Mouse (Mus musculus) liver, embryonic 14.5 days (tissue): ENCODE measurements around the gene Lrrc10. TPM values are rescaled to one million over a fixed set of nuclear protein-coding genes. Genes with fewer than 3 reads are reported as not detected.

Experiments used
- ATAC-seq: fragments of 200-750 bp; cut with Nextera tagmentation; 2 replicates; pipeline ENCODE4 v1.8.0; 2017; ENCODE audit warnings: moderate number of reproducible peaks, mild to moderate bottlenecking, moderate library complexity; ENCODE audit not compliant: insufficient read depth
- DNase-seq, 3 experiments: peaks; one replicate each; pipeline ENCODE4 v3.0.0-alpha.2; 2012 to 2013; ENCODE audit warnings: low read depth in 3 of 3, low spot score in 3 of 3
- H3K27ac ChIP-seq: fragments of 300-500 bp; sonication (generic); 2 replicates; pipeline ENCODE4 v1.5.1; 2014; ENCODE audit warnings: moderate library complexity, mild to moderate bottlenecking, control low read depth, inconsistent platforms
- H3K27me3 ChIP-seq: fragments of 300-500 bp; sonication (generic); 2 replicates; pipeline ENCODE4 v1.6.1; 2014; ENCODE audit warnings: mild to moderate bottlenecking, low read length, moderate library complexity; ENCODE audit not compliant: control insufficient read depth, insufficient read depth
- H3K36me3 ChIP-seq: fragments of 300-500 bp; sonication (generic); replicated peaks from 2 replicates; pipeline ENCODE4 v1.6.1; 2014; ENCODE audit warnings: low read depth; ENCODE audit not compliant: control insufficient read depth, insufficient read depth
- H3K4me1 ChIP-seq, 2 experiments: fragments of 200-500 bp in 1 of 2; fragments of 300-500 bp in 1 of 2; sonication (generic) in 1 of 2; replicated peaks; 2 replicates each; pipeline ENCODE4 v1.6.1; 2012 to 2014; ENCODE audit warnings: antibody characterized with exemption in 1 of 2, inconsistent platforms in 1 of 2, low read length in 1 of 2; ENCODE audit not compliant: control insufficient read depth in 2 of 2, insufficient read depth in 2 of 2
- H3K4me2 ChIP-seq: fragments of 300-500 bp; sonication (generic); 2 replicates; pipeline ENCODE4 v1.6.1; 2014; ENCODE audit warnings: low read depth, mild to moderate bottlenecking, control low read depth, moderate library complexity
- H3K4me3 ChIP-seq, 2 experiments: fragments of 200-500 bp in 1 of 2; fragments of 300-500 bp in 1 of 2; sonication (generic) in 1 of 2; 2 replicates each; pipeline ENCODE4 v1.5.1; 2012 to 2014; ENCODE audit warnings: low read depth in 2 of 2, low read length in 2 of 2, mild to moderate bottlenecking in 2 of 2, control low read depth in 1 of 2, inconsistent platforms in 1 of 2, moderate library complexity in 1 of 2; ENCODE audit not compliant: insufficient read depth in 1 of 2
- H3K9ac ChIP-seq: fragments of 300-500 bp; sonication (generic); replicated peaks from 2 replicates; pipeline ENCODE4 v1.6.1; 2014; ENCODE audit warnings: mild to moderate bottlenecking, control low read depth, moderate library complexity
- H3K9me3 ChIP-seq: fragments of 300-500 bp; sonication (generic); 2 replicates; pipeline ENCODE4 v1.6.1; 2016; ENCODE audit warnings: low read length, mixed read lengths; ENCODE audit not compliant: control insufficient read depth
- CTCF ChIP-seq: IDR thresholded peaks from 2 replicates; pipeline ENCODE4 v1.5.1; 2016; ENCODE audit warnings: antibody characterized with exemption, low read depth, control low read depth
- EP300 ChIP-seq: IDR thresholded peaks from 2 replicates; pipeline ENCODE4 v1.6.1; 2016; ENCODE audit warnings: antibody characterized with exemption, low read depth
- WGBS: fragments of 180-500 bp; shearing (Covaris S2); extraction: QIAGEN DNeasy Blood & Tissue Kit; methylation state at CpG from one replicate; pipeline ENCODE4 v1.1.7; 2014; ENCODE audit not compliant: insufficient replicate concordance; 5-methylcytosine and 5-hydroxymethylcytosine counted together
- polyA plus RNA-seq, 2 experiments: library from polyadenylated mRNA; depleted of rRNA in 1 of 2; stranded (reverse) in 1 of 2; unstranded in 1 of 2; fragments of >200 nt; fragmentation: Nextera tagmentation in 1 of 2; extraction: Ambion mirVana in 1 of 2; gene quantifications; 2 replicates each; pipeline versions ENCODE4 v1.2.1 to v1.2.3; 2012 to 2014

Lrrc10 gene
- polyA plus RNA-seq, 2 experiments, result not detected

GRCm38 (mm10) chr10:117081326-117081725 is 36.2 kb downstream of the Lrrc10 start:
- no peak for DNase-seq
- H3K36me3 ChIP-seq, result peaks cover 58% of the 10 kb centered on the region

GRCm38 (mm10) chr10:117081914-117082359 is 36.8 kb downstream of the Lrrc10 start:
- Histone ChIP-seq H3K27ac (no peak overlapping the region), H3K36me3 (peaks cover 52% of the 10 kb centered on the region), H3K9ac (no peak overlapping the region), H3K4me2 (no peak overlapping the region), H3K27me3 (no peaks in the 10 kb centered on the region), H3K4me1 (peaks cover 0 to 7% of the 10 kb centered on the region in 2 experiments; a peak in 1 of 4 replicates), H3K4me3 (no peak overlapping the region), H3K9me3 (no peaks in the 10 kb centered on the region)
- TF ChIP-seq CTCF (no peak), EP300 (no peak)
- WGBS, result 92% methylated on average over 2 of the region's 2 CpGs
- no peak for ATAC-seq
- no peak for DNase-seq

More at GRCm38 (mm10) chr10:117081326-117081725, 36.2 kb downstream of the Lrrc10 start:
- Histone ChIP-seq H3K4me2 (no peak overlapping the region), H3K27ac (no peak overlapping the region), H3K9ac (no peak overlapping the region), H3K4me3 (no peak overlapping the region), H3K9me3 (no peaks in the 10 kb centered on the region), H3K27me3 (no peaks in the 10 kb centered on the region), H3K4me1 (peaks cover 0 to 7% of the 10 kb centered on the region in 2 experiments; a peak in 1 of 4 replicates)
- TF ChIP-seq CTCF (no peak), EP300 (no peak)
- 81% methylated on average over 4 of the region's 4 CpGs for WGBS
- no peak for ATAC-seq

- H3K27me3 ChIP-seq, result no peaks in the 10 kb centered on the region
- DNase-seq (no peak), ATAC-seq (no peak)
- no peak overlapping the region for H3K4me3 ChIP-seq
- H3K9ac ChIP-seq, result no peak overlapping the region
- no peak overlapping the region for H3K27ac ChIP-seq
- peaks cover 20% of the 10 kb centered on the region for H3K36me3 ChIP-seq
- no peak for TF ChIP-seq CTCF
- no peak for TF ChIP-seq EP300
- peaks cover 0 to 5% of the 10 kb centered on the region in 2 experiments; a peak in 2 of 4 replicates for H3K4me1 ChIP-seq
- no peak overlapping the region for H3K4me2 ChIP-seq
- WGBS, result 65% methylated on average over 4 of the region's 4 CpGs
- H3K9me3 ChIP-seq, result no peaks in the 10 kb centered on the region
Measured at GRCm38 (mm10) chr10:117089628-117090027, 44.5 kb downstream of the Lrrc10 start.

DNA sequence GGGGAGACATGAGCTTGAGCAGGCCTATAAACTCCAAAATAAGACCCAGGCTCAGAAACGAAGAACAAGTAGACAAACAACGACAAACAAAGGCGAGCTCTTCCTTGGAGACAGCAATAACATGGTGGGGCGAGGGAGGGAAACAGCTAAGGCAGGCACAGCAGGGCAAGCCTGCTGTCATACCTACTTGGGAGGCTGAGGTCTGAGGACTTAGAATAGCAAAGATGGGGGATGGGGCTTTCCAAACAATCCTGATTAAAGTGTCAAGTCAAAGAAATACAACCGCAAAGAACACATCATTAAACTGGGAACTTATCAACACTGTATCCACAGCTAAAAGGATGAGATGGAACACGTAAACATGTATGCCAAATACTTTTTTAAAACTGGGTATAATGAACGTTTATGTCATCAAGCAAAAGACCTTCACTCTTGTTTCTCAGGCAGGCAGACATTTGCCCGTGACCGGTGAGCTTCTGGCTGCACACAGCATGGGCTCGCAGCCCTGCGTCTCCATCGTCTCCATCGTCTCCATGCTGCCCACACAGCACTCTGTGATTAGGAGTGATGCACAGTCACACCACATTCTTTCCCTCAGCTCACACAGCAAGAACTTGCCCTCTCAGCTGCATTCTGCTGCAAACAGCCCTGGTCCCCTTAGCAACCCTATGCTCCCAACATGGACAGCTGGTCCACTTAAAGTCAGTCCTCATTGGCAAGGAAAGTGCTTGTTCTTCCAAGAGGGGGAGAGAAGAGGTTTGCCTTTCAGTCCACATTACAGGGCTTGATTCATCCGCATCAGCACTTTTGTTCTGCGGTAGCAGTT is 49.6 kb downstream of the Lrrc10 start:
- Histone ChIP-seq H3K36me3 (peaks cover 13% of the 10 kb centered on the region), H3K4me3 (no peak overlapping the region), H3K27ac (no peak overlapping the region), H3K9me3 (no peaks in the 10 kb centered on the region), H3K4me1 (peaks cover 25 to 31% of the 10 kb centered on the region in 2 experiments), H3K27me3 (no peaks in the 10 kb centered on the region), H3K9ac (no peak overlapping the region), H3K4me2 (no peak overlapping the region)
- WGBS, result 83% methylated on average over 15 of the region's 15 CpGs
- ATAC-seq (no peak), DNase-seq (no peak)
- TF ChIP-seq CTCF (no peak), EP300 (no peak)

DNA sequence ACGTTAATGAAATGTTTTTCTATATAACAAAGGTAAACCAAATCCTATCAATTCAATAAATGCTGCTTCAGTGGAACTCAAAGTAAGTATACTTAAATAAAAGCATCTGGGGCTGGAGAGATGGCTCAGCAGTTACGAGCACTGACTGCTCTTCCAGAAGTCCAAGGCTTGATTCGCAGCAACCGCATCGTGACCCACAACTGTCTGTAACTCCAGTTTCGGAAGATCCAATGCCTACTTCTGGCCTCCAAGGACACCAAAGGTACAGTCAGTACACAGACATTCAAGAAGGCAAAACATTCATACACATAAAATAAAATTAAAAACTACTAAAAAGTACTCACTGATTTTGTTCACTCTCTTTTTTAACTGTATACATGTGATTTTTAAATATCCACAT is 51.0 kb downstream of the Lrrc10 start:
- Histone ChIP-seq H3K9ac (no peak overlapping the region), H3K27me3 (no peaks in the 10 kb centered on the region), H3K4me1 (peaks cover 25 to 36% of the 10 kb centered on the region in 2 experiments), H3K4me2 (no peak overlapping the region), H3K4me3 (no peak overlapping the region), H3K9me3 (no peaks in the 10 kb centered on the region), H3K27ac (no peak overlapping the region), H3K36me3 (peaks cover 13% of the 10 kb centered on the region)
- DNase-seq (no peak), ATAC-seq (no peak)
- 85% methylated on average over 6 of the region's 6 CpGs for WGBS
- TF ChIP-seq EP300 (no peak), CTCF (no peak)

Other genes with a start within 250 kb of the Lrrc10 start
- 0.02 TPM in 1 of 2 replicates, not detected in the other for gene Myrfl, start 148.4 kb upstream of the Lrrc10 start, polyA plus RNA-seq (2012; rRNA removed)
- gene Myrfl, start 148.4 kb upstream of the Lrrc10 start, polyA plus RNA-seq (2014; fragmentation: Nextera tagmentation; extraction: Ambion mirVana), result not detected in 2 replicates
- 6.2 and 6.6 TPM in 2 replicates for gene Rab3ip, start 94.6 kb upstream of the Lrrc10 start, polyA plus RNA-seq (2012; rRNA removed)
- gene Rab3ip, start 94.6 kb upstream of the Lrrc10 start, polyA plus RNA-seq (2014; fragmentation: Nextera tagmentation; extraction: Ambion mirVana), result 7.4 and 7.5 TPM in 2 replicates
- not detected in 2 replicates for gene Gm10271, start 72.7 kb upstream of the Lrrc10 start, polyA plus RNA-seq (2012; rRNA removed)
- gene Gm10271, start 72.7 kb upstream of the Lrrc10 start, polyA plus RNA-seq (2014; fragmentation: Nextera tagmentation; extraction: Ambion mirVana), result not detected in 2 replicates
- not detected in 2 replicates for gene Best3, start 59.0 kb upstream of the Lrrc10 start, polyA plus RNA-seq (2012; rRNA removed)
- gene Best3, start 59.0 kb upstream of the Lrrc10 start, polyA plus RNA-seq (2014; fragmentation: Nextera tagmentation; extraction: Ambion mirVana), result not detected in 2 replicates
- gene Cct2, start 18.5 kb downstream of the Lrrc10 start, polyA plus RNA-seq (2012; rRNA removed), result 78.1 and 137 TPM in 2 replicates
- 170 and 181 TPM in 2 replicates for gene Cct2, start 18.5 kb downstream of the Lrrc10 start, polyA plus RNA-seq (2014; fragmentation: Nextera tagmentation; extraction: Ambion mirVana)
- 7.9 and 9.2 TPM in 2 replicates for gene Frs2, start 103.2 kb downstream of the Lrrc10 start, polyA plus RNA-seq (2012; rRNA removed)
- gene Frs2, start 103.2 kb downstream of the Lrrc10 start, polyA plus RNA-seq (2014; fragmentation: Nextera tagmentation; extraction: Ambion mirVana), result 8.8 and 11.2 TPM in 2 replicates
- 23.6 and 36.1 TPM in 2 replicates for gene Yeats4, start 179.2 kb downstream of the Lrrc10 start, polyA plus RNA-seq (2012; rRNA removed)
- 42.0 and 48.7 TPM in 2 replicates for gene Yeats4, start 179.2 kb downstream of the Lrrc10 start, polyA plus RNA-seq (2014; fragmentation: Nextera tagmentation; extraction: Ambion mirVana)
- not detected in 2 replicates for gene 9530003J23Rik, start 193.4 kb downstream of the Lrrc10 start, polyA plus RNA-seq (2012; rRNA removed)
- gene 9530003J23Rik, start 193.4 kb downstream of the Lrrc10 start, polyA plus RNA-seq (2014; fragmentation: Nextera tagmentation; extraction: Ambion mirVana), result not detected in 2 replicates
- 93.4 and 95.5 TPM in 2 replicates for gene Lyz2, start 237.0 kb downstream of the Lrrc10 start, polyA plus RNA-seq (2012; rRNA removed)
- gene Lyz2, start 237.0 kb downstream of the Lrrc10 start, polyA plus RNA-seq (2014; fragmentation: Nextera tagmentation; extraction: Ambion mirVana), result 255 and 323 TPM in 2 replicates
- gene Lyz1, start 247.5 kb downstream of the Lrrc10 start, polyA plus RNA-seq (2012; rRNA removed), result 0.02 TPM in 1 of 2 replicates, not detected in the other
- gene Lyz1, start 247.5 kb downstream of the Lrrc10 start, polyA plus RNA-seq (2014; fragmentation: Nextera tagmentation; extraction: Ambion mirVana), result 0.13 and 0.29 TPM in 2 replicates